Mouse (Mus musculus) liver, postnatal 0 days (tissue): ENCODE measurements around the gene Carm1. TPM values are rescaled to one million over a fixed set of nuclear protein-coding genes. Genes with fewer than 3 reads are reported as not detected.

Source experiments
- ATAC-seq: fragments of 200-750 bp; cut with Nextera tagmentation; 2 replicates; pipeline ENCODE4 v1.8.0; 2017; ENCODE audit warnings: mild to moderate bottlenecking, moderate library complexity
- DNase-seq: peaks from one replicate; pipeline ENCODE4 v3.0.0-alpha.2; 2016
- H3K27ac ChIP-seq: fragments of 300-500 bp; sonication (generic); 2 replicates; pipeline ENCODE4 v1.5.1; 2014; ENCODE audit warnings: antibody characterized with exemption, moderate library complexity, mild to moderate bottlenecking, low read depth
- H3K27me3 ChIP-seq: fragments of 300-500 bp; sonication (generic); 2 replicates; pipeline ENCODE4 v1.6.1; 2014; ENCODE audit warnings: low read length, control low read depth, mixed read lengths; ENCODE audit not compliant: insufficient read depth
- H3K36me3 ChIP-seq: fragments of 300-500 bp; sonication (generic); replicated peaks from 2 replicates; pipeline ENCODE4 v1.6.1; 2014; ENCODE audit warnings: mild to moderate bottlenecking, control low read depth, low read length, moderate library complexity, mixed read lengths; ENCODE audit not compliant: insufficient read depth
- H3K4me1 ChIP-seq: fragments of 300-500 bp; sonication (generic); 2 replicates; pipeline ENCODE4 v1.6.1; 2014; ENCODE audit warnings: antibody characterized with exemption, mild to moderate bottlenecking, control low read depth; ENCODE audit not compliant: insufficient read depth
- H3K4me2 ChIP-seq: fragments of 300-500 bp; sonication (generic); 2 replicates; pipeline ENCODE4 v1.6.1; 2014; ENCODE audit warnings: low read depth, mild to moderate bottlenecking, low read length, moderate library complexity, mixed read lengths
- H3K4me3 ChIP-seq: fragments of 300-500 bp; sonication (generic); 2 replicates; pipeline ENCODE4 v1.5.1; 2014; ENCODE audit warnings: low read depth, low read length
- H3K9ac ChIP-seq: fragments of 300-500 bp; sonication (generic); replicated peaks from 2 replicates; pipeline ENCODE4 v1.6.1; 2014; ENCODE audit warnings: mild to moderate bottlenecking, moderate library complexity
- H3K9me3 ChIP-seq: fragments of 300-500 bp; sonication (generic); 2 replicates; pipeline ENCODE4 v1.6.1; 2016; ENCODE audit warnings: mild to moderate bottlenecking, control low read depth, low read length, mixed read lengths
- CTCF ChIP-seq: sonication (generic); IDR thresholded peaks from 2 replicates; pipeline ENCODE4 v1.5.1; 2016; ENCODE audit warnings: antibody characterized with exemption, low read depth
- EP300 ChIP-seq: IDR thresholded peaks from 2 replicates; pipeline ENCODE4 v1.6.1; 2016; ENCODE audit warnings: antibody characterized with exemption, low read depth, mild to moderate bottlenecking
- WGBS: fragments of 180-500 bp; shearing (Covaris S2); extraction: QIAGEN DNeasy Blood & Tissue Kit; methylation state at CpG from one replicate; pipeline ENCODE4 v1.1.7; 2014; ENCODE audit not compliant: insufficient replicate concordance; 5-methylcytosine and 5-hydroxymethylcytosine counted together
- polyA plus RNA-seq: library from polyadenylated mRNA; unstranded; fragments of >200 nt; fragmentation: Nextera tagmentation; extraction: Ambion mirVana; gene quantifications from 2 replicates; pipeline ENCODE4 v1.2.1, GENCODE M21; 2015

The Carm1 gene
- polyA plus RNA-seq, result 8.6 TPM in 2 replicates

- H3K4me2 ChIP-seq, result peak within 1 kb of the TSS; percentile 91
- peak within 1 kb of the TSS; percentile 98 for H3K9ac ChIP-seq
- WGBS, result 3% methylated on average over 20 of the region's 52 CpGs
- peak within 1 kb of the TSS; percentile 95 for H3K27ac ChIP-seq
- DNase-seq (no peak), ATAC-seq (no peak)
- peaks cover 11% of the 10 kb centered on the region for H3K36me3 ChIP-seq
- no peaks in the 10 kb centered on the region for H3K9me3 ChIP-seq
- H3K27me3 ChIP-seq, result no peaks in the 10 kb centered on the region
- peak within 1 kb of the TSS; percentile 81 for H3K4me3 ChIP-seq
- no peak for TF ChIP-seq EP300
- H3K4me1 ChIP-seq, result peaks cover 23% of the 10 kb centered on the region
Observed at GRCm38 (mm10) chr9:21546789-21547074, at the start of gene Carm1. Carm1 (plus strand) TSS chr9:21546894.

DNA sequence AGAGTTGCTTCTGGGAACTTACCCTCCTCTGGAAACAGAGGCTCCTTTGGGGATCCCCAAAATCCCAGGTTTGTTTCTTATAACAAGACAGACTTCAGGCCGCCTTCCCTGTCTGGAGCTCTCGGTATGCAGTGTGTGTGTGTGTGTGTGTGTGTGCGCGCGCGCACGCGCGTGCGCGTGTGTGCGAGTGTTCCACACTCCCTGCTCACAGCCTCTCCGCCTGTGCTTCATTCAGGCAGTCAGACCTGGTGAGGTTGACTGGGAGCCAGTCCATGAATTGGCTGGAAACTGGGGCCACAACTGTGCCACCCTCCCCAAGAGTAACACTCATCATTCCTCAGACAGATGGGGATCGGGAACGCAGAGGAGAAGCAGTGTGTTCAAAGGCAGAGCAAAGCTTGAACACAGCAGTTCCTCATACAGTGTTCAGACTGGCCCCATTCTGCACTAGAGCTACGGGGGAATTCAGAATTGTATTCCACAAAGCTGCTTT is 49.6 kb upstream of the Carm1 start:
- DNase-seq (no peak), ATAC-seq (no peak)
- Histone ChIP-seq H3K27me3 (no peaks in the 10 kb centered on the region), H3K36me3 (peaks cover 51% of the 10 kb centered on the region), H3K4me1 (no peaks in the 10 kb centered on the region), H3K27ac (no peak overlapping the region), H3K9ac (no peak overlapping the region), H3K4me3 (no peak overlapping the region), H3K4me2 (no peak overlapping the region), H3K9me3 (no peaks in the 10 kb centered on the region)
- WGBS, result 97% methylated on average over 16 of the region's 16 CpGs
- TF ChIP-seq EP300 (no peak), CTCF (no peak)

- no peak overlapping the region for H3K4me3 ChIP-seq
- no peaks in the 10 kb centered on the region for H3K4me1 ChIP-seq
- no peak for TF ChIP-seq CTCF
- TF ChIP-seq EP300, result no peak
- 85% methylated on average over 2 of the region's 2 CpGs for WGBS
- H3K36me3 ChIP-seq, result peaks cover 50% of the 10 kb centered on the region
- no peaks in the 10 kb centered on the region for H3K27me3 ChIP-seq
- DNase-seq, result no peak
- H3K4me2 ChIP-seq, result no peak overlapping the region
- H3K9ac ChIP-seq, result no peak overlapping the region
- no peaks in the 10 kb centered on the region for H3K9me3 ChIP-seq
- no peak overlapping the region for H3K27ac ChIP-seq
- no peak for ATAC-seq
Observed at GRCm38 (mm10) chr9:21497664-21498063, 49.0 kb upstream of the Carm1 start.

- Histone ChIP-seq H3K4me1 (no peaks in the 10 kb centered on the region), H3K4me2 (no peak overlapping the region), H3K27ac (no peak overlapping the region), H3K9ac (no peak overlapping the region), H3K9me3 (no peaks in the 10 kb centered on the region), H3K27me3 (no peaks in the 10 kb centered on the region), H3K4me3 (no peak overlapping the region), H3K36me3 (peaks cover 57% of the 10 kb centered on the region)
- ATAC-seq (no peak), DNase-seq (no peak)
- 88% methylated on average over 12 of the region's 12 CpGs for WGBS
- TF ChIP-seq CTCF (no peak), EP300 (no peak)
Observed at GRCm38 (mm10) chr9:21498284-21498902, 48.3 kb upstream of the Carm1 start.

GRCm38 (mm10) chr9:21503352-21503751 is 43.3 kb upstream of the Carm1 start:
- H3K9ac ChIP-seq, result no peak overlapping the region
- peaks cover 67% of the 10 kb centered on the region for H3K36me3 ChIP-seq
- no peak for ATAC-seq
- no peak overlapping the region for H3K27ac ChIP-seq
- no peaks in the 10 kb centered on the region for H3K9me3 ChIP-seq
- H3K4me3 ChIP-seq, result no peak overlapping the region
- no peaks in the 10 kb centered on the region for H3K4me1 ChIP-seq
- H3K27me3 ChIP-seq, result no peaks in the 10 kb centered on the region
- DNase-seq, result no peak
- no peak for TF ChIP-seq CTCF
- TF ChIP-seq EP300, result no peak
- no peak overlapping the region for H3K4me2 ChIP-seq
- 91% methylated on average over 8 of the region's 8 CpGs for WGBS

- DNase-seq (no peak), ATAC-seq (no peak)
- no peak overlapping the region for H3K4me3 ChIP-seq
- no peak overlapping the region for H3K27ac ChIP-seq
- H3K4me2 ChIP-seq, result no peak overlapping the region
- no peaks in the 10 kb centered on the region for H3K9me3 ChIP-seq
- H3K9ac ChIP-seq, result no peak overlapping the region
- H3K4me1 ChIP-seq, result peaks cover 14% of the 10 kb centered on the region
- no peak for TF ChIP-seq EP300
- no peak for TF ChIP-seq CTCF
- H3K27me3 ChIP-seq, result no peaks in the 10 kb centered on the region
- peaks cover 58% of the 10 kb centered on the region for H3K36me3 ChIP-seq
Observed at GRCm38 (mm10) chr9:21505767-21506166, 40.9 kb upstream of the Carm1 start.
